Mouse (Mus musculus) limb, embryonic 14.5 days (tissue): ENCODE results near the gene 4933415A04Rik. TPM values are rescaled to one million over a fixed set of nuclear protein-coding genes. Genes with fewer than 3 reads are reported as not detected.

ENCODE experiments used
- ATAC-seq: fragments of 200-750 bp; cut with Nextera tagmentation; 2 replicates; pipeline ENCODE4 v1.8.0; 2017; ENCODE audit warnings: low read depth, moderate number of reproducible peaks, moderate TSS enrichment; ENCODE audit not compliant: low FRiP score
- DNase-seq: peaks from one replicate; pipeline ENCODE4 v3.0.0-alpha.2; 2015; ENCODE audit warnings: low spot score
- H3K27ac ChIP-seq: fragments of 300-500 bp; sonication (generic); replicated peaks from 2 replicates; pipeline ENCODE4 v1.5.1; 2014; ENCODE audit warnings: low read depth, mild to moderate bottlenecking, low read length, moderate library complexity, mixed read lengths
- H3K27me3 ChIP-seq: fragments of 300-500 bp; sonication (generic); 2 replicates; pipeline ENCODE4 v1.6.1; 2014; ENCODE audit warnings: low read length, mixed read lengths; ENCODE audit not compliant: control insufficient read depth, insufficient read depth
- H3K36me3 ChIP-seq: fragments of 300-500 bp; sonication (generic); 2 replicates; pipeline ENCODE4 v1.6.1; 2014; ENCODE audit warnings: mild to moderate bottlenecking, low read length, moderate library complexity, mixed read lengths; ENCODE audit not compliant: control insufficient read depth, insufficient read depth
- H3K4me1 ChIP-seq: fragments of 300-500 bp; sonication (generic); 2 replicates; pipeline ENCODE4 v1.6.1; 2014; ENCODE audit warnings: antibody characterized with exemption, low read length, mixed read lengths; ENCODE audit not compliant: control insufficient read depth, insufficient read depth
- H3K4me2 ChIP-seq: fragments of 300-500 bp; sonication (generic); replicated peaks from 2 replicates; pipeline ENCODE4 v1.6.1; 2014; ENCODE audit warnings: low read depth, mild to moderate bottlenecking, low read length, moderate library complexity; ENCODE audit not compliant: severe bottlenecking
- H3K4me3 ChIP-seq: fragments of 300-500 bp; sonication (generic); replicated peaks from 2 replicates; pipeline ENCODE4 v1.5.1; 2014; ENCODE audit warnings: low read length
- H3K9ac ChIP-seq: fragments of 300-500 bp; sonication (generic); 2 replicates; pipeline ENCODE4 v1.6.1; 2014; ENCODE audit warnings: mild to moderate bottlenecking, low read depth, low read length, moderate library complexity; ENCODE audit not compliant: severe bottlenecking
- H3K9me3 ChIP-seq: fragments of 300-500 bp; sonication (generic); 2 replicates; pipeline ENCODE4 v1.6.1; 2016; ENCODE audit warnings: low read length; ENCODE audit not compliant: control insufficient read depth
- POLR2A ChIP-seq: fragments of 200-500 bp; IDR thresholded peaks from 2 replicates; pipeline ENCODE4 v1.8.0; 2012; ENCODE audit warnings: inconsistent platforms, mild to moderate bottlenecking, moderate library complexity, borderline replicate concordance; ENCODE audit not compliant: insufficient read depth, insufficient read length; ENCODE audit errors: extremely low read depth
- WGBS: fragments of 180-500 bp; shearing (Covaris S2); extraction: QIAGEN DNeasy Blood & Tissue Kit; methylation state at CpG from one replicate; pipeline ENCODE4 v1.1.7; 2014; 5-methylcytosine and 5-hydroxymethylcytosine counted together
- polyA plus RNA-seq, 2 experiments: library from polyadenylated mRNA; depleted of rRNA in 1 of 2; stranded (reverse) in 1 of 2; unstranded in 1 of 2; fragments of >200 nt; fragmentation: Nextera tagmentation in 1 of 2; extraction: Ambion mirVana in 1 of 2; gene quantifications; 2 replicates each; pipeline versions ENCODE4 v1.2.1 to v1.2.3; 2012 to 2014

4933415A04Rik gene
- polyA plus RNA-seq, 2 experiments = 0.70 to 2.2 TPM

GRCm38 (mm10) chr11:43565414-43565813 lies 21.4 kb upstream of the 4933415A04Rik start:
- H3K9ac ChIP-seq = 0 out of 2 replicates have a peak overlapping the region, but pooled peaks have one; percentile 16
- DNase-seq = no peak
- peaks cover 10% of the 10 kb centered on the region; the same call in 1 of the 2 replicates for H3K36me3 ChIP-seq
- WGBS = 31% methylated on average over 2 of the region's 2 CpGs
- no peaks in the 10 kb centered on the region for H3K9me3 ChIP-seq
- TF ChIP-seq POLR2A = no peak
- no peak overlapping the region for H3K27ac ChIP-seq
- H3K4me1 ChIP-seq = peaks cover 11% of the 10 kb centered on the region
- no peak for ATAC-seq
- no peak overlapping the region for H3K4me2 ChIP-seq
- H3K4me3 ChIP-seq = no peak overlapping the region
- no peaks in the 10 kb centered on the region for H3K27me3 ChIP-seq

DNA sequence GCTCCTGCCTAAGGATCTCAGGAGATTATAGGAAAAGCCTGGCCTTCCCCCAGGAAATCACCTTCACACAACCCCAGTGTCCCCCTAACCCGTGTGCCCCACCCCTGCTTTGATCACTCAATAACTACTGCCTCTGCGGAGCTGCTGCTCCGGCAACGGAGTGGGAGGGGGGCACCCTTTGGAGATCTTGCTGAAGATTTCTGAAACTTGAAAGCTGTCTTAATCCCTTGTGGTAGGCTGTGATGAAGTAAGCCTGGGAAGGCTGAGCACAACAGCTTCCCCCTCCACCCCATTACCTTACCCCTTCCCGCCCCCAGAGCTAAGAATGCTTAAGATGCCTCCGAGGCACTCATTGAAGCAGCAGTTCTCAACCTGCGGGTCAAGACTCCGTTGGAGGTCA lies 21.0 kb upstream of the 4933415A04Rik start:
- no peak for ATAC-seq
- no peak overlapping the region for H3K27ac ChIP-seq
- no peak for DNase-seq

GRCm38 (mm10) chr11:43566696-43567095 lies 20.1 kb upstream of the 4933415A04Rik start:
- no peak overlapping the region for H3K9ac ChIP-seq
- ATAC-seq = no peak
- H3K27me3 ChIP-seq = no peaks in the 10 kb centered on the region
- H3K4me2 ChIP-seq = no peak overlapping the region
- DNase-seq = no peak
- no peak for TF ChIP-seq POLR2A
- H3K36me3 ChIP-seq = 0 out of 2 replicates have a peak, but pooled peaks cover 6% of the 10 kb centered on the region
- peaks cover 11% of the 10 kb centered on the region for H3K4me1 ChIP-seq
- 0 out of 2 replicates have a peak overlapping the region, but pooled peaks have one; percentile 33 for H3K27ac ChIP-seq
- 41% methylated on average over 3 of the region's 5 CpGs for WGBS
- H3K4me3 ChIP-seq = no peak overlapping the region
- no peaks in the 10 kb centered on the region for H3K9me3 ChIP-seq

More for the DNA sequence above, 21.0 kb upstream of the 4933415A04Rik start:
- TF ChIP-seq POLR2A = no peak
- 13% methylated on average over 8 of the region's 8 CpGs for WGBS
- H3K4me3 ChIP-seq = no peak overlapping the region
- peaks cover 11% of the 10 kb centered on the region for H3K4me1 ChIP-seq
- no peak overlapping the region for H3K4me2 ChIP-seq
- H3K27me3 ChIP-seq = no peaks in the 10 kb centered on the region
- 0 out of 2 replicates have a peak overlapping the region, but pooled peaks have one; percentile 16 for H3K9ac ChIP-seq
- peaks cover 8% of the 10 kb centered on the region; the same call in 1 of the 2 replicates for H3K36me3 ChIP-seq
- H3K9me3 ChIP-seq = no peaks in the 10 kb centered on the region

- WGBS = 61% methylated on average over 5 of the region's 5 CpGs
- Histone ChIP-seq H3K4me2 (no peak overlapping the region), H3K36me3 (no peaks in the 10 kb centered on the region), H3K27ac (no peak overlapping the region), H3K4me1 (peaks cover 11% of the 10 kb centered on the region), H3K9ac (no peak overlapping the region), H3K9me3 (no peaks in the 10 kb centered on the region), H3K27me3 (no peaks in the 10 kb centered on the region), H3K4me3 (no peak overlapping the region)
- TF ChIP-seq POLR2A = no peak
- DNase-seq (no peak), ATAC-seq (no peak)
Measured at GRCm38 (mm10) chr11:43568263-43568662, 18.6 kb upstream of the 4933415A04Rik start.

DNA sequence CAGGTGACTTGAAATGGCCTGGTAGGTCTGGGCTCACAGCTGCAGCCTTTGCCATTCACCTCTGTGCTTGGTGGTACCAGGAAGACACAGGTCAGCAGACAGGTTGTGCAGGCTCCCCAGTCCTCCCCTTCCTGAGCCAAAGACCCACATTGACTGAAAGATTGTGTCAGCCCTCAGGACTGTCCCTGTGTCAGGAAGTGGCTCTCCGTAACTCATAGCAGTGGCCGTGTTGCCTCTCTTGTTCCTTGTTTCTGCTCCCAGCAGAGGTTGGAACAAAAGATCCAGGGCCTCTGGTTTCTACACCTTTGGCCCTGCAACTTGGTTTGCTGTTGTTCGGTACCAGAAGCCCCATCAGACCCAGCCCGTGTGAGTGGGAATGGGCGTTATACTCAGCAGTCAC lies 17.7 kb upstream of the 4933415A04Rik start:
- H3K4me1 ChIP-seq = peaks cover 11% of the 10 kb centered on the region
- TF ChIP-seq POLR2A = no peak
- H3K9ac ChIP-seq = no peak overlapping the region
- 81% methylated on average over 5 of the region's 5 CpGs for WGBS
- H3K36me3 ChIP-seq = no peaks in the 10 kb centered on the region
- no peaks in the 10 kb centered on the region for H3K9me3 ChIP-seq
- no peak overlapping the region for H3K4me3 ChIP-seq
- no peak overlapping the region for H3K4me2 ChIP-seq
- peak overlapping the region; percentile 61 for H3K27ac ChIP-seq
- DNase-seq = no peak
- no peaks in the 10 kb centered on the region for H3K27me3 ChIP-seq
- ATAC-seq = no peak
